Mouse (Mus musculus): Measurements from ENCODE around the gene Tmem101.

Tmem101 gene

GRCm38 (mm10) chr11:102156039-102156785, at the start of gene Tmem101:
TSS of gene Tmem101 (minus strand) at chr11:102156404.
- DNase-seq (ENCODE audit: extremely low spot score, low read depth, low spot score), result peak; percentile 93

- no peak for DNase-seq (ENCODE audit: extremely low spot score, low read depth, low spot score)
Observed at GRCm38 (mm10) chr11:102201408-102201821, 45.2 kb upstream of the Tmem101 start.

- DNase-seq (ENCODE audit: extremely low spot score, low read depth, low spot score), result no peak
Observed at GRCm38 (mm10) chr11:102199856-102200255, 43.7 kb upstream of the Tmem101 start.

- DNase-seq (ENCODE audit: extremely low spot score, low read depth, low spot score), result no peak
Observed at GRCm38 (mm10) chr11:102198245-102198644, 42.0 kb upstream of the Tmem101 start.

GRCm38 (mm10) chr11:102196018-102196797, 40.0 kb upstream of the Tmem101 start:
- no peak for DNase-seq (ENCODE audit: extremely low spot score, low read depth, low spot score)

- no peak for DNase-seq (ENCODE audit: extremely low spot score, low read depth, low spot score)
Observed at GRCm38 (mm10) chr11:102193657-102194440, 37.6 kb upstream of the Tmem101 start.

- DNase-seq (ENCODE audit: extremely low spot score, low read depth, low spot score), result no peak
Observed at GRCm38 (mm10) chr11:102190848-102191247, 34.6 kb upstream of the Tmem101 start.

GRCm38 (mm10) chr11:102189461-102190436, 33.5 kb upstream of the Tmem101 start, which contains the start of gene G6pc3:
TSS of gene G6pc3 (plus strand) at chr11:102189620.
- DNase-seq (ENCODE audit: extremely low spot score, low read depth, low spot score), result no peak

- DNase-seq (ENCODE audit: extremely low spot score, low read depth, low spot score), result no peak
Observed at GRCm38 (mm10) chr11:102188980-102189379, 32.8 kb upstream of the Tmem101 start.

GRCm38 (mm10) chr11:102186235-102186634, 30.0 kb upstream of the Tmem101 start:
- DNase-seq (ENCODE audit: extremely low spot score, low read depth, low spot score), result no peak

- no peak for DNase-seq (ENCODE audit: extremely low spot score, low read depth, low spot score)
Observed at GRCm38 (mm10) chr11:102185677-102186076, 29.5 kb upstream of the Tmem101 start.

- DNase-seq (ENCODE audit: extremely low spot score, low read depth, low spot score), result peak; percentile 69
Observed at GRCm38 (mm10) chr11:102184646-102185495, 28.7 kb upstream of the Tmem101 start, which contains the start of gene Lsm12. TSS of gene Lsm12 (minus strand) at chr11:102185296.

- DNase-seq (ENCODE audit: extremely low spot score, low read depth, low spot score), result no peak
Observed at GRCm38 (mm10) chr11:102184253-102184645, 28.0 kb upstream of the Tmem101 start.

GRCm38 (mm10) chr11:102179836-102180235, 23.6 kb upstream of the Tmem101 start:
- DNase-seq (ENCODE audit: extremely low spot score, low read depth, low spot score), result no peak

- DNase-seq (ENCODE audit: extremely low spot score, low read depth, low spot score), result no peak
Observed at GRCm38 (mm10) chr11:102168689-102169088, 12.5 kb upstream of the Tmem101 start.

- no peak for DNase-seq (ENCODE audit: extremely low spot score, low read depth, low spot score)
Observed at GRCm38 (mm10) chr11:102167539-102167938, 11.3 kb upstream of the Tmem101 start.

- DNase-seq (ENCODE audit: extremely low spot score, low read depth, low spot score), result no peak
Observed at GRCm38 (mm10) chr11:102165971-102166722, 9.9 kb upstream of the Tmem101 start.

GRCm38 (mm10) chr11:102159781-102160180, 3.6 kb upstream of the Tmem101 start:
- no peak for DNase-seq (ENCODE audit: extremely low spot score, low read depth, low spot score)
